ENCODE assay signal across 9 mouse cellular contexts in the genomic region with DNA sequence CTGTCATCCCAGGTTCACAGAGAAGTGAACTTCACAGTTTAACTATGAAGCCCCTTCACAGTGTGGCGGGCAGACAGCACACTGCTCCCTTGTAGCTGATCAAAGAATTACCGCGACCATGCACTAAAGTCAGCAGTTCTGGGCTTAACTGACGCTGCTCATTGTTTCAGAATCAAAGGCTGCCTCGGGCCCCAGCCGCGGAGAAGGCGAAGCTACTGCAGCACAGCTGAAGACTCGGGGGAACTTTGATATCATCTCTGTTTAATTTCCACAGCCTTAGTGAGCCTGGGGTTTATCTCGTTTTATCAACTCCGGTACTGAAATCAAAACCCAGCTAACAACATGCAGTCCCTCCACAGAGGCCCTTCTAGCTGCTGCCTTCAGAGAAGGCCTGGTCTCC. TPM values are rescaled to one million over a fixed set of nuclear protein-coding genes. Genes with fewer than 3 reads are reported as not detected.
DNase-seq lines count a peak whose midpoint lies in the region; ATAC-seq and TF ChIP-seq lines count a peak whose summit lies in the region.
"Had no signal": no experiment of that assay in that cellular context is flagged by ENCODE, and none has a peak within 500 bp of the region (broad histone marks: within the 10 kb centered on the region; RNA-seq: fewer than 3 reads in every experiment).

No protein-coding gene starts in this region.

- H3K4me3 ChIP-seq in stomach, embryonic 16.5 days (replicated peaks; ENCODE audit: low read length): no peak overlapping the region
- no peak overlapping the region for H3K4me3 ChIP-seq in stomach, postnatal 0 days (ENCODE audit: low read depth, low read length)
- no peak overlapping the region for H3K4me3 ChIP-seq in midbrain, embryonic 12.5 days

- TF ChIP-seq EP300 in stomach, postnatal 0 days (optimal IDR thresholded peaks at IDR 0.05): no peak

- no peak for TF ChIP-seq CTCF in stomach, postnatal 0 days (IDR thresholded peaks at IDR 0.05; ENCODE audit: low read depth)

- 51% methylated on average over 11 of the region's 11 CpGs for WGBS in stomach, embryonic 16.5 days
- WGBS in stomach, postnatal 0 days: 43% methylated on average over 11 of the region's 11 CpGs
- WGBS in midbrain, embryonic 12.5 days: 4% methylated on average over 11 of the region's 11 CpGs

- peak; percentile 57 for DNase-seq in embryo, embryonic 10 days (ENCODE audit: low spot score)
- no peak for DNase-seq in embryo, embryonic 10.5 days (ENCODE audit: low spot score)
- no peak for DNase-seq in stomach, postnatal 0 days (ENCODE audit: low spot score)
- DNase-seq in cerebellum, postnatal 10 days: no peak
- DNase-seq in cerebellum, adult 9-11 months: no peak
- DNase-seq in natural killer cell, adult 2 months (ENCODE audit: low spot score in 2 of 2): no peak
- DNase-seq: lung, adult 2 months had no signal

- no peaks in the 10 kb centered on the region for H3K9me3 ChIP-seq in stomach, embryonic 16.5 days (replicated peaks; ENCODE audit: control insufficient read depth, low read length)
- H3K9me3 ChIP-seq in stomach, postnatal 0 days (ENCODE audit: control insufficient read depth, low read length): no peaks in the 10 kb centered on the region
- H3K9me3 ChIP-seq in midbrain, embryonic 12.5 days: no peaks in the 10 kb centered on the region

- no peak overlapping the region; the same call in 1 of the 2 replicates for H3K27ac ChIP-seq in stomach, embryonic 16.5 days (ENCODE audit: low read length)
- H3K27ac ChIP-seq in stomach, postnatal 0 days (replicated peaks): no peak overlapping the region
- peak overlapping the region; percentile 99 for H3K27ac ChIP-seq in midbrain, embryonic 12.5 days (replicated peaks)

- no peaks in the 10 kb centered on the region for H3K36me3 ChIP-seq in stomach, embryonic 16.5 days (ENCODE audit: control insufficient read depth, insufficient read depth, low read length)
- no peaks in the 10 kb centered on the region for H3K36me3 ChIP-seq in stomach, postnatal 0 days (ENCODE audit: control insufficient read depth, insufficient read depth, low read length)
- H3K36me3 ChIP-seq in midbrain, embryonic 12.5 days: peaks cover 10% of the 10 kb centered on the region

- ATAC-seq in stomach, embryonic 16.5 days (ENCODE audit: insufficient read depth, low FRiP score): no peak
- no peak for ATAC-seq in stomach, postnatal 0 days (ENCODE audit: low FRiP score, low TSS enrichment)
- no peak; the same call in 1 of the 2 replicates for ATAC-seq in midbrain, embryonic 12.5 days (ENCODE audit: low FRiP score, low read depth)

- H3K27me3 ChIP-seq in stomach, embryonic 16.5 days (ENCODE audit: control insufficient read depth, insufficient read depth, low read length): no peaks in the 10 kb centered on the region
- H3K27me3 ChIP-seq in stomach, postnatal 0 days (ENCODE audit: control insufficient read depth, insufficient read depth, low read length): no peaks in the 10 kb centered on the region
- no peaks in the 10 kb centered on the region for H3K27me3 ChIP-seq in midbrain, embryonic 12.5 days

- no peak overlapping the region for H3K4me2 ChIP-seq in stomach, embryonic 16.5 days (ENCODE audit: low read depth, low read length)
- H3K4me2 ChIP-seq in stomach, postnatal 0 days (replicated peaks; ENCODE audit: low read depth): no peak overlapping the region
- peak overlapping the region; percentile 7; the same call in 1 of the 2 replicates for H3K4me2 ChIP-seq in midbrain, embryonic 12.5 days (replicated peaks)

- peak overlapping the region; percentile 43; the same call in 1 of the 2 replicates for H3K9ac ChIP-seq in stomach, embryonic 16.5 days (ENCODE audit: low read length)
- no peak overlapping the region for H3K9ac ChIP-seq in stomach, postnatal 0 days (ENCODE audit: low read length)
- H3K9ac ChIP-seq in midbrain, embryonic 12.5 days (replicated peaks): peak overlapping the region; percentile 34; the same call in 1 of the 2 replicates

- H3K4me1 ChIP-seq in stomach, embryonic 16.5 days (ENCODE audit: control insufficient read depth, insufficient read depth, low read length): peaks cover 34% of the 10 kb centered on the region
- peaks cover 5% of the 10 kb centered on the region; the same call in 1 of the 2 replicates for H3K4me1 ChIP-seq in stomach, postnatal 0 days (replicated peaks; ENCODE audit: control insufficient read depth, insufficient read depth)
- H3K4me1 ChIP-seq in midbrain, embryonic 12.5 days: peaks cover 73% of the 10 kb centered on the region

RNA-seq across cellular contexts. Expression of a gene that starts 9.3 kb away (rescaled TPM):
- 8.5 and 11.9 TPM in 2 replicates for polyA plus RNA-seq in stomach, embryonic 16.5 days (2015; fragmentation: Nextera tagmentation; extraction: Ambion mirVana)
- polyA plus RNA-seq in stomach, postnatal 0 days (2015; fragmentation: Nextera tagmentation; extraction: Ambion mirVana): 10.2 and 11.3 TPM in 2 replicates
- 55.6 and 58.3 TPM in 2 replicates for polyA plus RNA-seq in midbrain, embryonic 12.5 days (2016; fragmentation: Nextera tagmentation; extraction: Ambion mirVana)
